Mouse (Mus musculus) heart, postnatal 14 days (tissue): ENCODE measurements around the gene Eml4. TPM values are rescaled to one million over a fixed set of nuclear protein-coding genes. Genes with fewer than 3 reads are reported as not detected.
A peak's percentile ranks its signal among the peaks of the same experiment; 100 is the strongest.

Source experiments
- DNase-seq, 2 experiments: peaks; one replicate each; pipeline ENCODE4 v3.0.0; 2021 to 2022
- intact Hi-C: fragments of 180-260 bp; cut with DNase I; formaldehyde crosslinking; loops from one replicate; pipeline ENCODE4 v1.15.1; 2025
- total RNA-seq, 2 experiments: library from RNA; stranded (reverse); gene quantifications; 2 replicates each; pipeline ENCODE4 v1.2.3; 2021

Eml4 gene
- total RNA-seq, 2 experiments from 2014 or later: 8.3 TPM

- DNase-seq: no peak
- intact Hi-C loops: no loop called here
These were observed 26.1 kb downstream of the Eml4 start for GRCm38 (mm10) chr17:83376801-83377200.

DNA sequence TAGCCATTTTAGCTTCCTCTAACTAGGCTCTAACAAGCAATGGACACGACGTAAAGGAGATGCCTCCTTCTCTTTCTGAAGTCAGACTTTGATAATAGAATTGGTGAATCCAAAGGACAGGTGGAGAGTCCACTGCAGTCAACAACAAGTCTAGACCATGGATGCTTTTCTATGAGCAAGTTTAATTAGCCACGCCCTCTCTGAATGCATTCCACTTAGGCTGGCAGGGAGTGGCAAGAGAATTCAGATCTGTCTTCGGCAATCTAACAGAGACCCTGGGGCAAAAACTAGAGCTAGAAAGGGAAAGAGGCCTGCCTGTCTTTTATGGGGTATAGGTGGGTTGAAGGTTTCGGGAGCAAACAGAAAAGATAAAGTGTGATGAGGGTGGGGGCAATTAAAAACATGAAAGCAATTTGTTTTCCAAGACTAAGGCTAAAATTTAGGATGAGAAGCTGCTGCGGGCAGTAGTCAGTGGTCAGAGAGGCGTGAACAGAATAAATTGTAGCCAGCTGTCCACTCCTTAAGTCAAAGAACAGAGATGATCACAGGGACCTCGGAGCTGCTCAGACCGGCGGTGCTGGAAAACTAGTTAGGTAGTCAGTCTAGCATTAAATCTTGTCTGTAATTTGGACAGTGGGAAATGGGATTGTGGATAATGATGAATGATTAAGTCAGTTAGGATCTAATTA lies 27.2 kb downstream of the Eml4 start:
- DNase-seq: no peak
- intact Hi-C loops: no loop called here

DNA sequence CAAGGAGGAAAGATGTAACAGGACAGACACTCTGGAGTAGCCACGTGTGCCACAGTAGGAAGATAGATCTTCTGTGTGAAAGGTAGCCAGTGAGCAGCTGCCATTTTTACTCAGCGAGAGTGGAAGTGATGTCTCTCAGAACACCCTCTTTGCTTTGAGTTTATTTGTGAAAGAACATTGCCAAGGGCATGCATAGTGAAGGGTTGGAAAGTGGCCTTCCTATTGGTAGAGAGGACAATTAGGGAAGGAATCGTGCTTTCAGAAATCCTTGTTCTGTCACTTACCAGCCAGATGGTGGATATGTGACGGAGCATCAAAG lies 27.7 kb downstream of the Eml4 start:
- no peak for DNase-seq
- intact Hi-C loops: no loop called here

DNA sequence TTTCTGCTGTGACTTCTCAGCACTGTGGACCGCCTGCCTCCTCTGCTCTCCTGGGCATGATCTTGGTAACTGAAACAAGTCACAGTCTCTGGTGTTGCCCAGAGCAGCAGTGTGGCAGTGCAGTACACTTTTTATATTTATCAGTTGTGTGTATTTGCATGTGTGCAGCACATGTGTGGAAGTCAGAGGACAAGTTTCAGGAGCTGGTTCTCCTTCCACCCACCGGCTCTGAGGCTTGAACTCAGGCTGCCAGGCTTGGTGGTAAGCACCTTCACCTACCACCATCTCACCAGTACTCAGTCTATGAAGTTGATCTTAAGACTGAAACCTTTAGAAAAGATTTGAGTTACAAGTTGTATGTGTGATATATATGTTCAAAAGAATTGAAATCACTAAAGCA lies 28.6 kb downstream of the Eml4 start:
- intact Hi-C loops: no loop called here
- no peak for DNase-seq

GRCm38 (mm10) chr17:83379791-83380190 lies 29.1 kb downstream of the Eml4 start:
- intact Hi-C loops: no loop called here
- no peak for DNase-seq

DNA sequence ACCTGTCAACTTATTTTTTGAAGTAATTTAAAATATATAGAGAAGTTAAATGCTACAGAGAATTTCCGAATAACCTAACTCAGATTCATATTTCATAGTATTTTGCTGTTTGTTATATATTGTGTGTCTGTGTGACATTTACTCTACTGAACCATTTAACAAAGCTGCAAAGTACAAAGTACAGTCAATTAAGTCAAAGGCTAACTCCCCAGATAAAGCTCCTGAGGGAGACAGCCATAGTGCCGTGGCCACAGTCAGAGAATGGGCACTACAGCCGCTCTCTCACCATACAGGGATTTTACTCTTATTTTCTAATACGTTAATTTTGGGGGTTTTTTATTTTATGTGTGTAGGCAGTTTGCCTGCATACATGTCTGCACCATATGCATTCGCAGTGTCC lies 32.0 kb downstream of the Eml4 start:
- intact Hi-C loops: no loop called here
- no peak for DNase-seq

- intact Hi-C loops: no loop called here
- no peak for DNase-seq
These were observed 34.2 kb downstream of the Eml4 start for GRCm38 (mm10) chr17:83384981-83385380.

- no peak for DNase-seq
- intact Hi-C loops: no loop called here
These were observed 36.4 kb downstream of the Eml4 start for GRCm38 (mm10) chr17:83387161-83387560.

DNA sequence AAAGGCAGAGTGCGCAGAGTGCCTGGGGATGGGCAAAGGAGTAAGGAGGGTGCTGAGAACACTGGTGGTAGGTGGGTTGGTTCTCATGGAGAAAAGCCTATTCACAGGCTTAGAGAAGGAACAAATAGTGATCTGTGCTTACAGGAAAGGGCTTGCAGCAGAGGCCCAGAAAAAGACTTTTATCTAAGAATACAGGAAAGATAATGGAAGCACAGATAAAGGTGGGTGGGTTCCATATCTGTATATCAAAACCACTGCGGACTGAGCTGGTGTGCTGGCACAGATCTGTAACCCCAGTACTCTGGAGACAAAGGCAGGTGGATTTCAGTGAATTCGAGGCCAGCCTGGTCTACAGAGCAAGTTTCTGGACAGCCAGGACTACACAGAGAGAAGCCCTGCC lies 43.3 kb downstream of the Eml4 start:
- DNase-seq: no peak
- intact Hi-C loops: no loop called here

DNA sequence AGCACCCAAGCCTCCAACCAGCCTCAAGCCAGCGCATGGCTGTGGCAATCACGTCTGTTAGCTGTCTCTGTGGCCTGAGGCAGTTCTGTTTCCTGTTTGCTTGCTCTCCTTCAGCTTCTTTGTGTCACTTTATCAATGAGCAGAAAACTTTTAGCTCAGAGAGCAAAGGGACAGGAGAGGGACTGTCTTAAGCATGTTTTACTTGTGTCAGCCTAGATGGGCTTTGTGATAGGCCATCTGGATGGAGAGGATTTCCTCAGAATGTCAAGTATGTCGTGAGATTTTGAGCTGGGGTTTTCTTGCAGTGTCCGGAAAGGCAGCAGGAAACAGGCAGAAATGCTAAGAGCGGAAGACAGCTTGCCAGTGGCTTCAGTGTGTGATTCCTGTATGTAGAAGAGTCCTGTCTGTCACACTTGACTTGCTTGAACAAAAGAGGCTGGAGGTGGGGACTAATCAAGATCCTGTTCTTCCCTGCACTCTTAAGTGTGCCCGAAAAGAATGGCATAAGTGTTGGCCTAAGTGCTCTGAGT lies 46.9 kb downstream of the Eml4 start:
- intact Hi-C loops: no loop called here
- DNase-seq: peak; percentile 6 to 18

GRCm38 (mm10) chr17:83398756-83399155 lies 48.0 kb downstream of the Eml4 start:
- DNase-seq: no peak

GRCm38 (mm10) chr17:83430607-83431006 lies 79.9 kb downstream of the Eml4 start:
- intact Hi-C loops: loop anchor here (5.0 kb wide), 2 partner anchors 78 to 158 kb away; partner anchors contain the start of gene Eml4
- DNase-seq: peak; percentile 10 to 12

More at GRCm38 (mm10) chr17:83398756-83399155, 48.0 kb downstream of the Eml4 start:
- intact Hi-C loops: no loop called here

DNA sequence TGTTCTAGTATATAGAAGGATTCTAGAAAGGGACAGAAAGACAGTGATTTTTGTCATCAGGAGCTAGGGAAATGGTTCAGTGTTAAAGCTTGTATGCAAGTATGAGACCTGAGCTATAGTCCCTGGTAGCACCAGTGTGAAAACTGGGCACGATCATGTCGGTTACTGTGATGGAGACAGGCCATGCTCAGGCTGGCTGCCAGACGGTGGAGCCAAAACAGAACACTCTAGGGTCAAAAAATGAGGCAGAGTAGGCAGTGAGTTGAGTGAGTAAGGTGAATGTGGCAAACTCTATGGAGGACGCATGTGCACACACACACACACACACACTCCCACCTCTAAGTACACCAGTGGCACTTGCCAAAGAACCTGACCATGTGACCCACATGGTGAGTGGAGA lies 92.7 kb downstream of the Eml4 start:
- intact Hi-C loops: no loop called here
- no peak for DNase-seq

DNA sequence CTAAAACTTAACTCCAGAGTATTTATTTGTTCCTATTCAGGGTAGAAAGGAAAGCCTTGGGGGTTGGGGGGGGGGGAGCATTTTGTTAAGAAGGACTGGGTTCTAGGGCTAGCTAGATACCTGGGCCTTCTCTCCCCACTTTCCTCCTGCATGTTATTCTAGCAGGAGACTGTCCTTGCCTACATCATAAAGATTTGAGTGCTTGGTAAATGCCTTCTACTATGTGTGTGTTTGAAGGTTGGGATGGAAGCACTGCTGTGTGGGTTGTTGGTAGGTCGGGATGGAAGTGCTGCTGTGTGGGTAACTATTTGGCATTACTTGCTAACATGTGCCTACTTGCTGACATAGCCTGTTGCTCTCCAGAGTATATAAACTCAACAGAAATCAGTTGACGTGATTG lies 98.9 kb downstream of the Eml4 start:
- no peak for DNase-seq
- intact Hi-C loops: no loop called here

DNA sequence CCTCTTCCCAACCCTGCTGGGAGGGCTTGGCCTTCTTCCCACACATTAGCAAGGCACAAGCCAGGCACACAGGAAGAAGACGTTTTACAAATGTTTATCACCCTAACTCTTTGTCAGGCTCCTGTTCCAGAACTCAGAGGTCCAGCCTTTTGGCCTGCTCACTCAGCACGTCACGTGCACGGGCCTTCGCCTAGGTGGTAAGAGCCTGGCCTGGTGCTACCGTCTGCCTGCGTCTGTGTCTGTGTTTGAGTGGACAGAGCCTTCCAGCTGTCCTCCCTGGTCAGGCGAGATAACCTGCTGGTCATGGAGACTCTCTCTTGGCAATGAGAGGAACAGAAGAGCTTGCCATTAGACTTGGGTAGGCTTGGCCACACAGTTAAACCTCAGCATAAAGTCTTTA lies 100.6 kb downstream of the Eml4 start:
- no peak for DNase-seq
- intact Hi-C loops: no loop called here

GRCm38 (mm10) chr17:83451796-83452195 lies 101.1 kb downstream of the Eml4 start:
- intact Hi-C loops: no loop called here
- no peak for DNase-seq

- no peak for DNase-seq
- intact Hi-C loops: no loop called here
These were observed 101.7 kb downstream of the Eml4 start for GRCm38 (mm10) chr17:83452451-83452850.

GRCm38 (mm10) chr17:83453587-83453986 lies 102.9 kb downstream of the Eml4 start:
- intact Hi-C loops: no loop called here
- DNase-seq: no peak

GRCm38 (mm10) chr17:83457271-83457670 lies 106.5 kb downstream of the Eml4 start:
- intact Hi-C loops: loop anchor here (5.0 kb wide), 1 partner anchor 185 kb away; no protein-coding TSS in a partner anchor
- DNase-seq: no peak

DNA sequence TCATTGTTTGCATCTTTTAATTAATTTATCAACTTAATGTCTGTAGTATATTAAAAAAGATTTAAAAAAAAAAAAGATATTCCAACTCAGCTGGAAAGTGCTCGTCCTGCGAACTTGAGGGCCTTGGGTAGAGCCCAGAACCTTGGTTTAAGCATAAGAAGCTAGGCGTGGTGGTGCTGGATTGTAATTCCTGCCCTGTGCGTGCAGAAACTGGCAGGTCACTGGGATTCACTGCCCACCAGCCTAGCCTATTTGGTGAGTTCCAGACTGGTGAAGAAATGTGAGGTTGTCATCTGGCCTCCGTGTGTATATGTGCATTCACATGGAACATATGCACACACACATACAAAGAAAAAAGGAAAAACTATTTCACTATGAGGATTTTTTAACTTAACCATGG lies 115.2 kb downstream of the Eml4 start:
- intact Hi-C loops: no loop called here

DNA sequence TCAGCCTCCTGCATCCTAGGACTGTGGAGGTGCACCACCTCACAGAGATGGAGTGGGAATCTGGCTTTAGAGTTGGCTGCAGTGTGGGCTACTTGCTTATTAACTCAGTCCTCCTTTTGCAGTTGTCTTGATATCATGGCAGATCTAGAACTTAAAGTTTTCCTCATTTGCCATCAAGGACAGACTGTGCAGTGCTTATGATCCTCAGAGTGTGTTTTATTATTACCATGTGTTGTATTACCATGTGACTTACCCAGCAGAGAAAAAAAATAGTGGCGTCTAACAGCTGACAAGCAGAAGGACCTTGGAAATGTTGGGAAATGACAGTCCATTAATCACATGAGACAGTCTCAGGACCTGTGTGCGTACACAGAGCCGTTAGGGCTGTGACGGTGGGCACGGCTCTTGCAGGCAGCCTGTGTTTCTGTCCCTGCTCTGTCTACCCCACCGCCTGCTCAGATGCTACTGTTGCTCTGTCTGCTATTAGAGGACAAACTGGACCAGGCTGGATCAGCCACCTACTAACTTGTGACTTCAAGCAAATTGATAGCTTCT lies 116.0 kb downstream of the Eml4 start:
- intact Hi-C loops: no loop called here
- no peak for DNase-seq

More for the DNA sequence above, 115.2 kb downstream of the Eml4 start:
- DNase-seq: no peak

DNA sequence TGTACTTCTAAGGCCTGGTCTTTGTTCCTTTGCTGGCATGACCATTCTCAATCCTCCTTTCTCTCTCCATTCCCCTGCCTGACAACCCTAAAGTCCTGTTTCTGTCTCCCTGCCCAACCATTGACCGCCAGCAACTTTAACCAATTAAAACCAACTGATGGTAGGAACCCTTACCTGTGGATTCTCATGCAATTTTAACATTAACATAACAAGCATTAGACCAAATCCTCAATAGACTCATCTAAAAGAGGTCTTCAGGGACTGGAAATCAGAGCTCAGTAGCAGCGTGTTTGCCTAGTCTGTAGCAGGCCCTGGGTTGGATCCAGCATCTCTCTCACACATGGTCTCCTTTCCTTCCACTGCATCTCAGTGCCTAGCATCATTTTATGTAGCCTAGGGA lies 118.9 kb downstream of the Eml4 start:
- DNase-seq: no peak
- intact Hi-C loops: no loop called here
